Mouse (Mus musculus) thymus, postnatal 10 days (tissue): ENCODE results near the gene March1.

Experiments
- DNase-seq, 2 experiments: peaks; one replicate each; pipeline ENCODE4 v3.0.0; 2021; ENCODE audit warnings: low spot score in 2 of 2

Gene March1

GRCm38 (mm10) chr8:66520576-66520975 lies 902.9 kb downstream of the March1 start:
- DNase-seq: no peak
